Mouse (Mus musculus): ENCODE results near the gene Homer2. TPM values are rescaled to one million over a fixed set of nuclear protein-coding genes. Genes with fewer than 3 reads are reported as not detected.

Homer2 gene
- polyA plus RNA-seq, 1 experiment from 2014 or later, result 33.8 TPM

GRCm38 (mm10) chr7:81708165-81708564 lies 838 bp upstream of the Homer2 start:
- Histone ChIP-seq H3K27me3 (replicated peaks; ENCODE audit: control insufficient read depth, insufficient read depth, low read length) (peaks cover 30% of the 10 kb centered on the region), H3K9me3 (ENCODE audit: control insufficient read depth, low read length) (peaks cover 5% of the 10 kb centered on the region; the same call in 1 of the 2 replicates), H3K36me3 (ENCODE audit: control insufficient read depth, insufficient read depth, low read length) (no peaks in the 10 kb centered on the region), H3K4me3 (ENCODE audit: low read depth, low read length) (no peak overlapping the region), H3K9ac (ENCODE audit: low read length) (no peak overlapping the region), H3K4me2 (ENCODE audit: low read length) (no peak overlapping the region), H3K4me1 (replicated peaks; ENCODE audit: control insufficient read depth, insufficient read depth, low read length) (peaks cover 7% of the 10 kb centered on the region; the same call in 1 of the 2 replicates), H3K27ac (ENCODE audit: low read depth) (no peak overlapping the region)
- no peak for DNase-seq (ENCODE audit: low spot score)
- ATAC-seq (replicated peaks; ENCODE audit: low FRiP score, low TSS enrichment, low read depth), result no peak

- peak; percentile 65 for DNase-seq (ENCODE audit: low spot score)
- peaks cover 7% of the 10 kb centered on the region; the same call in 1 of the 2 replicates for H3K4me1 ChIP-seq (replicated peaks; ENCODE audit: control insufficient read depth, insufficient read depth, low read length)
- peaks cover 30% of the 10 kb centered on the region for H3K27me3 ChIP-seq (replicated peaks; ENCODE audit: control insufficient read depth, insufficient read depth, low read length)
- no peaks in the 10 kb centered on the region for H3K36me3 ChIP-seq (ENCODE audit: control insufficient read depth, insufficient read depth, low read length)
- peak overlapping the region; percentile 88 for H3K4me2 ChIP-seq (ENCODE audit: low read length)
- WGBS, result 1% methylated on average over 62 of the region's 114 CpGs
- ATAC-seq (replicated peaks; ENCODE audit: low FRiP score, low TSS enrichment, low read depth), result peak; percentile 78
- H3K9ac ChIP-seq (ENCODE audit: low read length), result peak overlapping the region; percentile 55
- no peak overlapping the region for H3K27ac ChIP-seq (ENCODE audit: low read depth)
- H3K9me3 ChIP-seq (ENCODE audit: control insufficient read depth, low read length), result peaks cover 5% of the 10 kb centered on the region; the same call in 1 of the 2 replicates
- peak overlapping the region; percentile 41 for H3K4me3 ChIP-seq (ENCODE audit: low read depth, low read length)
Observed at GRCm38 (mm10) chr7:81706416-81707391, 623 bp downstream of the Homer2 start.

DNA sequence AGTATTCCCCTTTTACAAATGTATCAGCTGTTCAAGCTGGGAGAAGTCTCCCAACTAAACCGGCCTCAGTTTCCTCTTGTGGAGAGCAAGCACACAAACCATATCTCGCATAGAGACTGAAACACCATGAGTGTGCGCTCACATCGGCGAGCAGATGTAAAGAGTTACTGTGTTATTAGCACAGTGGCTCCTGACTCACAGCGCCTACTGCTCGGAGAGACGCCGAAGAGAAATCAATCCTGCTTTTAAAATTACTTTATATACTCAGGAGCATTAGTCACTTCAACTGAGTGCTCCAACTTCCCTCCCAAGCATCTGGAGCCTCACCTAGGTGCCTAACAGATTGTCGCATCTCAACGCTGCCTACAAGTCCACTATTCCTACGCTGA lies 1.3 kb downstream of the Homer2 start:
- peak; percentile 79 for DNase-seq (ENCODE audit: low spot score)
- Histone ChIP-seq H3K9ac (ENCODE audit: low read length) (peak overlapping the region; percentile 55), H3K36me3 (ENCODE audit: control insufficient read depth, insufficient read depth, low read length) (no peaks in the 10 kb centered on the region), H3K27ac (ENCODE audit: low read depth) (no peak overlapping the region), H3K27me3 (replicated peaks; ENCODE audit: control insufficient read depth, insufficient read depth, low read length) (peaks cover 30% of the 10 kb centered on the region), H3K4me3 (ENCODE audit: low read depth, low read length) (peak overlapping the region; percentile 41), H3K4me1 (replicated peaks; ENCODE audit: control insufficient read depth, insufficient read depth, low read length) (peaks cover 7% of the 10 kb centered on the region; the same call in 1 of the 2 replicates), H3K4me2 (ENCODE audit: low read length) (peak overlapping the region; percentile 88), H3K9me3 (ENCODE audit: control insufficient read depth, low read length) (peaks cover 5% of the 10 kb centered on the region; the same call in 1 of the 2 replicates)
- ATAC-seq (replicated peaks; ENCODE audit: low FRiP score, low TSS enrichment, low read depth), result no peak
- 42% methylated on average over 12 of the region's 12 CpGs for WGBS

DNA sequence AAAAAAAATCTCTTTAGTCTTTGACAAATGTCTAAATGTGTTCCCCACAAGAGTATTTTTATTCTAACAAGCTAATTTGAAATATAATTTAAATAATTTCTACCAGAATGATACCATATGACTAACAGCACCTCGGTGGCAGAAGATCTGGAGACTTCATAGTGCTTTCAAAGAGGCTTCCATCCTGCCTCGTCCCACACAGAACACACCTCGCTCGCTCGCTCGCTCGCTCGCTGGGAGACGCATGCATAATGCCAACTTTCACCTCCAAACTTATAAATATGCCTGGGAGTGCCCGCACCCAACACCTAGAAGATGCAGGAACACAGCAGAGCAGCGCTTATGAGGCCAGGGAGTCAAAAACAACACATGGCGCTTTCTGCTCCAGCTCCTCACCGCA lies 9.0 kb downstream of the Homer2 start:
- Histone ChIP-seq H3K9me3 (ENCODE audit: control insufficient read depth, low read length) (no peaks in the 10 kb centered on the region), H3K4me2 (ENCODE audit: low read length) (no peak overlapping the region), H3K27me3 (replicated peaks; ENCODE audit: control insufficient read depth, insufficient read depth, low read length) (no peaks in the 10 kb centered on the region), H3K27ac (ENCODE audit: low read depth) (no peak overlapping the region), H3K4me3 (ENCODE audit: low read depth, low read length) (no peak overlapping the region), H3K36me3 (ENCODE audit: control insufficient read depth, insufficient read depth, low read length) (no peaks in the 10 kb centered on the region), H3K9ac (ENCODE audit: low read length) (no peak overlapping the region), H3K4me1 (replicated peaks; ENCODE audit: control insufficient read depth, insufficient read depth, low read length) (no peaks in the 10 kb centered on the region)
- 89% methylated on average over 13 of the region's 13 CpGs for WGBS
- DNase-seq (ENCODE audit: low spot score), result no peak
- no peak for ATAC-seq (replicated peaks; ENCODE audit: low FRiP score, low TSS enrichment, low read depth)

- H3K36me3 ChIP-seq (ENCODE audit: control insufficient read depth, insufficient read depth, low read length), result no peaks in the 10 kb centered on the region
- 75% methylated on average over 4 of the region's 4 CpGs for WGBS
- H3K9ac ChIP-seq (ENCODE audit: low read length), result no peak overlapping the region
- no peak overlapping the region for H3K27ac ChIP-seq (ENCODE audit: low read depth)
- H3K4me3 ChIP-seq (ENCODE audit: low read depth, low read length), result no peak overlapping the region
- no peak overlapping the region for H3K4me2 ChIP-seq (ENCODE audit: low read length)
- no peaks in the 10 kb centered on the region for H3K27me3 ChIP-seq (replicated peaks; ENCODE audit: control insufficient read depth, insufficient read depth, low read length)
- no peak for ATAC-seq (replicated peaks; ENCODE audit: low FRiP score, low TSS enrichment, low read depth)
- no peaks in the 10 kb centered on the region for H3K9me3 ChIP-seq (ENCODE audit: control insufficient read depth, low read length)
- no peak for DNase-seq (ENCODE audit: low spot score)
- no peaks in the 10 kb centered on the region for H3K4me1 ChIP-seq (replicated peaks; ENCODE audit: control insufficient read depth, insufficient read depth, low read length)
Observed at GRCm38 (mm10) chr7:81697954-81698353, 9.4 kb downstream of the Homer2 start.

GRCm38 (mm10) chr7:81695763-81696533 lies 11.4 kb downstream of the Homer2 start:
- WGBS, result 82% methylated on average over 16 of the region's 16 CpGs
- Histone ChIP-seq H3K4me1 (replicated peaks; ENCODE audit: control insufficient read depth, insufficient read depth, low read length) (no peaks in the 10 kb centered on the region), H3K9me3 (ENCODE audit: control insufficient read depth, low read length) (no peaks in the 10 kb centered on the region), H3K36me3 (ENCODE audit: control insufficient read depth, insufficient read depth, low read length) (no peaks in the 10 kb centered on the region), H3K4me2 (ENCODE audit: low read length) (no peak overlapping the region), H3K9ac (ENCODE audit: low read length) (no peak overlapping the region), H3K27ac (ENCODE audit: low read depth) (no peak overlapping the region), H3K4me3 (ENCODE audit: low read depth, low read length) (no peak overlapping the region), H3K27me3 (replicated peaks; ENCODE audit: control insufficient read depth, insufficient read depth, low read length) (no peaks in the 10 kb centered on the region)
- DNase-seq (ENCODE audit: low spot score), result no peak
- ATAC-seq (replicated peaks; ENCODE audit: low FRiP score, low TSS enrichment, low read depth), result no peak

DNA sequence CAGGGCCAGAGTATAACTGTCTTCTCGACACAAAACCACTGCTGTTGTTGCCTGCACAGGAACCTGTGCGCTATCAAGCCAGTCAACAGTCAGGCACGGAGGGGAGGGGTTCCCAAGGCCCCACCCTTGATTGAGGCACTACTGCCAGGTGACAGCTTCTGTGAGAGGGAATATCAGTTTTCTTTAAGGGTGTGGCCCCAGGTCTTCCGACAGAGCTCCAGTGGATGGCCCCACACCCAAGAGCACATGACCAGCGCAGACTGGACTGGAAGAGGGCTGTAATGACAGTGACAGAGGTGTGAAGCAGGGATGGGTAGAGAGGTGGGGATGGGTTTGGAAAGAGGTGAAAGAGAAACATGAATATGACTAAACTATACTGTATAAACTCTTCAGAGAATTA lies 16.3 kb downstream of the Homer2 start:
- 67% methylated on average over 5 of the region's 5 CpGs for WGBS
- Histone ChIP-seq H3K36me3 (ENCODE audit: control insufficient read depth, insufficient read depth, low read length) (no peaks in the 10 kb centered on the region), H3K9me3 (ENCODE audit: control insufficient read depth, low read length) (no peaks in the 10 kb centered on the region), H3K4me2 (ENCODE audit: low read length) (no peak overlapping the region), H3K9ac (ENCODE audit: low read length) (no peak overlapping the region), H3K27ac (ENCODE audit: low read depth) (no peak overlapping the region), H3K4me1 (replicated peaks; ENCODE audit: control insufficient read depth, insufficient read depth, low read length) (peaks cover 4% of the 10 kb centered on the region; the same call in 1 of the 2 replicates), H3K4me3 (ENCODE audit: low read depth, low read length) (no peak overlapping the region), H3K27me3 (replicated peaks; ENCODE audit: control insufficient read depth, insufficient read depth, low read length) (no peaks in the 10 kb centered on the region)
- no peak for DNase-seq (ENCODE audit: low spot score)
- ATAC-seq (replicated peaks; ENCODE audit: low FRiP score, low TSS enrichment, low read depth), result peak; percentile 46

- H3K27ac ChIP-seq (ENCODE audit: low read depth), result peak overlapping the region; percentile 16; the same call in 1 of the 2 replicates
Observed at GRCm38 (mm10) chr7:81689116-81689681, 18.1 kb downstream of the Homer2 start.

More at GRCm38 (mm10) chr7:81689116-81689681, 18.1 kb downstream of the Homer2 start:
- Histone ChIP-seq H3K4me1 (replicated peaks; ENCODE audit: control insufficient read depth, insufficient read depth, low read length) (peaks cover 4% of the 10 kb centered on the region; the same call in 1 of the 2 replicates), H3K9me3 (ENCODE audit: control insufficient read depth, low read length) (no peaks in the 10 kb centered on the region), H3K36me3 (ENCODE audit: control insufficient read depth, insufficient read depth, low read length) (no peaks in the 10 kb centered on the region), H3K27me3 (replicated peaks; ENCODE audit: control insufficient read depth, insufficient read depth, low read length) (no peaks in the 10 kb centered on the region), H3K9ac (ENCODE audit: low read length) (no peak overlapping the region), H3K4me3 (ENCODE audit: low read depth, low read length) (no peak overlapping the region), H3K4me2 (ENCODE audit: low read length) (no peak overlapping the region)
- ATAC-seq (replicated peaks; ENCODE audit: low FRiP score, low TSS enrichment, low read depth) (no peak), DNase-seq (ENCODE audit: low spot score) (no peak)
- WGBS, result 74% methylated on average over 8 of the region's 8 CpGs

Measured in intestine, embryonic 14.5 days (tissue).